Mouse (Mus musculus) E14TG2a.4 (cell line): Measurements from ENCODE around the gene Hoxb3.

Experiments used
- CTCF ChIP-seq: conservative IDR thresholded peaks from 2 replicates; pipeline ENCODE4 v1.5.1; 2014; ENCODE audit warnings: low read length
- NANOG ChIP-seq: IDR thresholded peaks from 2 replicates; pipeline ENCODE4 v1.6.1; 2014; ENCODE audit warnings: borderline replicate concordance, low read length, mixed read lengths
- POU5F1 ChIP-seq: IDR thresholded peaks from 2 replicates; pipeline ENCODE4 v1.6.1; 2014; ENCODE audit warnings: low read length, borderline replicate concordance

- TF ChIP-seq CTCF (no peak), POU5F1 (no peak), NANOG (no peak)
These were observed 9.5 kb downstream of the Hoxb3 start for GRCm38 (mm10) chr11:96332618-96333032.
